Mouse (Mus musculus) testis, adult 2 months (tissue): ENCODE results near the gene Fbxo31.

Source experiments
- CTCF ChIP-seq: fragments of 200-500 bp; IDR thresholded peaks from 2 replicates; pipeline ENCODE4 v1.5.1; 2012; ENCODE audit warnings: low read depth, mild to moderate bottlenecking, inconsistent platforms, low read length, moderate library complexity; ENCODE audit not compliant: control insufficient read depth, insufficient read depth, insufficient replicate concordance
- POLR2A ChIP-seq: fragments of 200-500 bp; IDR thresholded peaks from 2 replicates; pipeline ENCODE4 v1.6.1; 2012; ENCODE audit warnings: low read depth, mild to moderate bottlenecking, inconsistent platforms, low read length, moderate library complexity; ENCODE audit not compliant: control insufficient read depth

DNA sequence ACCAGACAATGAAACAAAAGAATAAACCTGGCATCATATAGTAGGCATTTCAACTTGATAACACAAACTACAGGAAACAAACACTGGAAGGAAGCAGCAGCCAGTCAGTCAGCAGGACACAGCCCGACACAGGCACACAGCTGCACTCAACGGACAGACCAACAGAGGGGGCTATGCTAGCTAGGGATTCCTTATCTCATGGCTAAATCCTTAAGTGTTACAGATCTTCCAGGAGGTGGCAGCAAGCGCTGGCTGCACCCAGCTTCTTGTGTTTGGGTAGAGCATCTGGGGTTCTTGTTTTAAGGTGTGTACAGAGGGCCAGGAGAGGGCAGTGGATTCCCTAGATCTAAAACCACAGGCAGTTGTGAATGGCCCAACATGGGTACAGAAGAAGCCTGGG, 24.3 kb upstream of the Fbxo31 start:
- peak; percentile 52; the same call in 1 of the 2 replicates for TF ChIP-seq CTCF
- no peak for TF ChIP-seq POLR2A
